Mouse (Mus musculus) left cerebral cortex, adult 18-20 months (tissue): ENCODE measurements around the gene Nxpe4. TPM values are rescaled to one million over a fixed set of nuclear protein-coding genes. Genes with fewer than 3 reads are reported as not detected.

Experiments
- DNase-seq, 2 experiments: peaks; one replicate each; pipeline ENCODE4 v3.0.0; 2021 to 2022; ENCODE audit warnings: low spot score in 2 of 2, mixed read lengths in 1 of 2
- total RNA-seq, 2 experiments: library from RNA; stranded (reverse); gene quantifications; 2 replicates each; pipeline ENCODE4 v1.2.3; 2021

Gene Nxpe4
- total RNA-seq, 2 experiments from 2014 or later: 8.3 to 10.0 TPM

- DNase-seq: no peak
These were observed 154.0 kb downstream of the Nxpe4 start for GRCm38 (mm10) chr9:48315825-48316224.

GRCm38 (mm10) chr9:48326338-48326737 lies 164.5 kb downstream of the Nxpe4 start:
- DNase-seq: no peak

- no peak for DNase-seq
These were observed 167.8 kb downstream of the Nxpe4 start for GRCm38 (mm10) chr9:48329597-48329996.

GRCm38 (mm10) chr9:48338783-48339455 lies 177.1 kb downstream of the Nxpe4 start:
- no peak for DNase-seq

GRCm38 (mm10) chr9:48339563-48339962 lies 177.7 kb downstream of the Nxpe4 start:
- no peak for DNase-seq

GRCm38 (mm10) chr9:48340708-48341380 lies 179.0 kb downstream of the Nxpe4 start:
- no peak for DNase-seq

- DNase-seq: no peak
These were observed 183.6 kb downstream of the Nxpe4 start for GRCm38 (mm10) chr9:48345456-48345855.

GRCm38 (mm10) chr9:48345866-48346265 lies 184.0 kb downstream of the Nxpe4 start:
- no peak for DNase-seq

GRCm38 (mm10) chr9:48353148-48353698 lies 191.4 kb downstream of the Nxpe4 start, which contains the start of gene Nxpe2:
Nxpe2 (minus strand) TSS chr9:48353454.
- DNase-seq: no peak

GRCm38 (mm10) chr9:48354122-48354521 lies 192.3 kb downstream of the Nxpe4 start:
- no peak for DNase-seq

GRCm38 (mm10) chr9:48354793-48355192 lies 193.0 kb downstream of the Nxpe4 start:
- DNase-seq: peak; percentile 76 to 84

GRCm38 (mm10) chr9:48357097-48357496 lies 195.3 kb downstream of the Nxpe4 start:
- DNase-seq: no peak

- DNase-seq: no peak
These were observed 199.0 kb downstream of the Nxpe4 start for GRCm38 (mm10) chr9:48360826-48361225.

GRCm38 (mm10) chr9:48361815-48362631 lies 200.2 kb downstream of the Nxpe4 start:
- no peak for DNase-seq

- DNase-seq: no peak
These were observed 200.9 kb downstream of the Nxpe4 start for GRCm38 (mm10) chr9:48362743-48363142.

- no peak for DNase-seq
These were observed 211.5 kb downstream of the Nxpe4 start for GRCm38 (mm10) chr9:48373232-48373878.

GRCm38 (mm10) chr9:48374357-48374756 lies 212.5 kb downstream of the Nxpe4 start:
- DNase-seq: no peak

GRCm38 (mm10) chr9:48388451-48388850 lies 226.6 kb downstream of the Nxpe4 start:
- no peak for DNase-seq

GRCm38 (mm10) chr9:48389983-48390382 lies 228.2 kb downstream of the Nxpe4 start:
- DNase-seq: no peak

GRCm38 (mm10) chr9:48403590-48404209 lies 241.9 kb downstream of the Nxpe4 start:
- no peak for DNase-seq

GRCm38 (mm10) chr9:48404687-48405086 lies 242.9 kb downstream of the Nxpe4 start:
- no peak for DNase-seq
